Mouse (Mus musculus) embryo, embryonic 11.5 days (tissue): ENCODE results near the gene Olfr1328.
"Not testable (repeated sequence)": the region's sequence is repeated elsewhere in the genome, so short reads cannot be mapped to it uniquely, and the experiment has no call there.

Experiments used
- DNase-seq: peaks from one replicate; pipeline ENCODE4 v3.0.0-alpha.2; 2012; ENCODE audit warnings: low read depth, low spot score

Gene Olfr1328

DNA sequence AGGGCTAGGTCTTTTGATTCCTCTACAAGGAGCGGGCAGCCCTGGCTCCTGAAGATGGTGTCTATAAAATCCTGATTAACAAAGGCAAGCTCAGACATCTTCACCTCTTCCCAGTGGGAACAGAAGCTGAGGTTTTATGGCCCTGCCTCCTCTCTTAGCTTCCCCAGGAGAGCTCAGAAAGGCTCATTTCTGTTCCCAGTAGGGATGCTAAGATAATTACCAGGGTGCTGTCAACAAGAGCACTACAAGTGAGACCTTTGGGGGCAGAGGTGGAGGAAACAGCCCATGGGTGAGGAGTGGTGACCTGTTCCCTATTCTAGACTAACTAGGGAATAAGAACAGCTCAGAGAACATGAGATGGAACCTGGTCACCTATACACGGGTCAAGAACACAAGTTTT, at the start of gene Olfr1328:
Gene Olfr1328, minus strand, starts transcription at position 101 of the 400 bp plus-strand sequence.
- DNase-seq: no peak

DNA sequence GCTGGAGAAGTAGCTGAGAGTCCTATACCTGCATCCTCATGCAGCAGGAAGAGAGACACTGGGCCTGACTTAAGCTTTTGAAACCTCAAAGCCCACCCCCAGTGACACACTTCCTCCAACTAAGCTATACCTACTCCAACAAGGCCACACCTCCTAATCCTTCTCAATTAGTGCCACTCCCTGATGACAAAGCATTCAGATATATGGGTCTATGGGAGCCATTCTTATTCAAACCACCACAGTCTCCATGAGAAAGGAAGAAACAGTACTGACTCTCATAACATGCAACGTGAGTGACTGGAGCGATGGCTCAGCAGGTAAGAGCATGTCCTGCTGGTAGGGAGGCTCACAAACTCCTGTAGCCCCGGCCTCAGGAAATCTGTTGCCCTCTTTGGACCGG, 46.9 kb upstream of the Olfr1328 start:
- DNase-seq: no peak

GRCm38 (mm10) chr4:118973281-118973680, 34.9 kb upstream of the Olfr1328 start:
- no peak for DNase-seq

GRCm38 (mm10) chr4:118967711-118968110, 29.3 kb upstream of the Olfr1328 start:
- no peak for DNase-seq

DNA sequence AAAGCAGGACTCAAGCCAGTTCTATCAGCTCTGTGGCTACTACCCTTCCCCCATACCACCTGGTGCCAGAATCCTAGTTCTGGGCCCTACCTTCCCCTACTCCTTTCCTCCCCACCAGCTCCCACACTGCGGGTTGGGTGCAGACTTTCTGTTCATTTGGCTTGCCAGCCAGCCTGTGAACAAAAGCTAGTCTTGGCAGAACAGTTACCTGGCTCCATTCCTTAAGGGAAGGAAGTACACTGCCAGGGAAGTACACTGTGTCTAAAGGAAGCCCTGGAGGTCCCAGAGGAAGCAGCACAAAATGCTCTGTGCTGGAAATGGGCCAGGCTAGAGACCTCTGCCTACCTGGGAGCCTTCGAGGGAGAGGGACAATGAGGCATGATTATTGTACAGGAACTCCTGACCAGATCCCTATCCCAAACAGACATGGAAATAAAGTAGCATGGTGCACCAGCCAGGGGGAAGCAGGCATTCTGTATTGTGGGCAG, 22.8 kb upstream of the Olfr1328 start, which contains the start of gene Lao1:
Gene Lao1, plus strand, starts transcription at position 438 of the 488 bp plus-strand sequence.
- DNase-seq: no peak

- no peak for DNase-seq
These were observed 20.4 kb upstream of the Olfr1328 start for GRCm38 (mm10) chr4:118958812-118959211.

DNA sequence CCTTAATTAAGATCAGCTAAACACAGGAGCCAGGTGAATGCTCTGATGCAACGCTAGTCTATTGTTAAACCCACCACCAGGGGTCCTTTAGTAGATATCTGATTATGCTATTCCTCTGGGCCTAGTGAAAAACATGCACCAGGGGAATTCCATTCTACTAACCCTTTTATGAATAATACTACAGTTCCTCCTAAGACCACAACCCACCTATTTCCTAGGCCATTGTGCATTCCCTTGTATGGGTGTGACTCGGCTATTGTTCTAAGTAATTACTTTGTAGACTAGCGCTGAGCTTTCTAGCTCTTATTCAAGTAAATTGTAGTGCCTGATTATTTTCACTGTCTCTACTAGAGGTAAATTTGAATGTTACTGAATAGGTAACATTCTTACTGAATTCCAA, 7.1 kb downstream of the Olfr1328 start:
- not testable (repeated sequence) for DNase-seq

- DNase-seq: not testable (repeated sequence)
These were observed 21.0 kb downstream of the Olfr1328 start, which contains the start of gene Olfr1329 for GRCm38 (mm10) chr4:118917365-118917764. Olfr1329 (minus strand) TSS chr4:118917465.

DNA sequence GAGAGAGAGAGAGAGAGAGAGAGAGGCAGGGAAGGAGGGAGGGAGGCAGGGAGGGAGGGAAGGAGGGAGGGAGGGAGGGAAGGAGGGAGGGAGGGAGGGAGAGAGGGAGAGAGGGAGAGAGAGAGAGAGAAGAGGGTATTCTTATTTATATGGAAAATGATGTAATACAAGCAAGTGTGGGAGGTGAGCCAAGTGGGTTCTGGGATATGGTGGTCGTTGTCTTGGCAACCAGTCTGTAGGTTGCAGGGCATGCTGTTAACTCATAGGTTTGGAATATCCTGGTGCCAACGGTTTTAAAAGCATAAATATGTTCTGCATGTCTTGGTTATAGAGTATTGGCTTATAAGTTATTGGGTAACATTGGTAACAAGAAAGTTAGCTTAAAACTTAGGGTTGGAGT, 36.4 kb downstream of the Olfr1328 start:
- no peak for DNase-seq

- DNase-seq: no peak
These were observed 50.1 kb downstream of the Olfr1328 start, which contains the start of gene Olfr1330 for GRCm38 (mm10) chr4:118888297-118888696. Olfr1330 (plus strand) TSS chr4:118888597.
